Mouse (Mus musculus): Measurements from ENCODE around the gene Rabgap1l.

GRCm38 (mm10) chr1:160210566-160210965 is 582.4 kb downstream of the Rabgap1l start:
- TF ChIP-seq CTCF (IDR thresholded peaks at IDR 0.05; ENCODE audit: borderline replicate concordance, control insufficient read depth, extremely low read depth, insufficient read depth, low read length, poor library complexity): no peak
- no peak for TF ChIP-seq POLR2A (IDR thresholded peaks at IDR 0.05; ENCODE audit: control insufficient read depth, extremely low read depth, insufficient read depth, low read length, poor library complexity)

Measured in thymus, adult 2 months (tissue).